Mouse (Mus musculus) ES-Bruce4 (cell line): ENCODE results near the gene Xlr5a.
"Not testable (repeated sequence)": the region's sequence is repeated elsewhere in the genome, so short reads cannot be mapped to it uniquely, and the experiment has no call there.

Experiments used
- CTCF ChIP-seq: IDR thresholded peaks from one replicate; pipeline ENCODE4 v1.8.1; 2011; ENCODE audit warnings: low read depth, low read length
- EP300 ChIP-seq: IDR thresholded peaks from 2 replicates; pipeline ENCODE4 v1.6.1; 2011; ENCODE audit warnings: low read depth, low read length; ENCODE audit not compliant: insufficient read depth
- POLR2A ChIP-seq: IDR thresholded peaks from one replicate; pipeline ENCODE4 v1.8.1; 2011; ENCODE audit warnings: low read length; ENCODE audit not compliant: insufficient read depth

GRCm38 (mm10) chrX:73066765-73067312 lies 225.9 kb downstream of the Xlr5a start:
- not testable (repeated sequence) for TF ChIP-seq CTCF, EP300, POLR2A
